Mouse (Mus musculus) adrenal gland, postnatal 0 days (tissue): ENCODE results near the gene Ccl5. TPM values are rescaled to one million over a fixed set of nuclear protein-coding genes. Genes with fewer than 3 reads are reported as not detected.

Experiments used
- polyA plus RNA-seq: library from polyadenylated mRNA; unstranded; fragments of >200 nt; fragmentation: Nextera tagmentation; extraction: Ambion mirVana; gene quantifications from 2 replicates; pipeline ENCODE4 v1.2.1, GENCODE M21; 2015

Ccl5 gene
- 1.9 and 4.3 TPM in 2 replicates for polyA plus RNA-seq

GRCm38 (mm10) chr11:83530360-83530759, at the start of gene Ccl5:
Gene Ccl5 (minus strand): TSS chr11:83530518.

GRCm38 (mm10) chr11:83578186-83578760, 48.0 kb upstream of the Ccl5 start, which contains the start of gene Ccl9:
Gene Ccl9 (minus strand): TSS chr11:83578636.

GRCm38 (mm10) chr11:83522075-83522474, 8.2 kb downstream of the Ccl5 start, which contains the start of gene Heatr9:
Gene Heatr9 (minus strand): TSS chr11:83522175.

Other genes with a start within 250 kb of the Ccl5 start
- gene Slfn14, start 243.8 kb downstream of the Ccl5 start, polyA plus RNA-seq, result 0.85 and 0.97 TPM in 2 replicates
- 32.6 and 37.1 TPM in 2 replicates for gene Ap2b1, start 231.5 kb downstream of the Ccl5 start, polyA plus RNA-seq
- 8.4 and 13.0 TPM in 2 replicates for gene Pex12, start 227.9 kb downstream of the Ccl5 start, polyA plus RNA-seq
- 4.4 and 5.9 TPM in 2 replicates for gene Rasl10b, start 121.4 kb downstream of the Ccl5 start, polyA plus RNA-seq
- 0.08 TPM in 1 of 2 replicates, not detected in the other for gene Gas2l2, start 101.1 kb downstream of the Ccl5 start, polyA plus RNA-seq
- gene 1700020L24Rik, start 92.8 kb downstream of the Ccl5 start, polyA plus RNA-seq, result 0.80 and 1.2 TPM in 2 replicates
- gene Mmp28, start 67.4 kb downstream of the Ccl5 start, polyA plus RNA-seq, result 1.9 and 3.2 TPM in 2 replicates
- gene Taf15, start 57.4 kb downstream of the Ccl5 start, polyA plus RNA-seq, result 4.9 and 6.5 TPM in 2 replicates
- gene Heatr9, start 8.3 kb downstream of the Ccl5 start, polyA plus RNA-seq, result not detected in 2 replicates
- 23.0 and 30.6 TPM in 2 replicates for gene Ccl9, start 48.1 kb upstream of the Ccl5 start, polyA plus RNA-seq
- gene Ccl6, start 62.6 kb upstream of the Ccl5 start, polyA plus RNA-seq, result 76.3 and 108 TPM in 2 replicates
- not detected in 2 replicates for gene Rpl9-ps1, start 115.1 kb upstream of the Ccl5 start, polyA plus RNA-seq
- gene Ccl3, start 118.8 kb upstream of the Ccl5 start, polyA plus RNA-seq, result 1.1 and 1.5 TPM in 2 replicates
- 2.0 and 2.8 TPM in 2 replicates for gene Ccl4, start 132.1 kb upstream of the Ccl5 start, polyA plus RNA-seq
- 25.4 and 59.9 TPM in 2 replicates for gene Wfdc17, start 173.5 kb upstream of the Ccl5 start, polyA plus RNA-seq
- 1.3 and 2.7 TPM in 2 replicates for gene Wfdc18, start 178.5 kb upstream of the Ccl5 start, polyA plus RNA-seq
- 6.7 and 13.8 TPM in 2 replicates for gene Wfdc21, start 216.4 kb upstream of the Ccl5 start, polyA plus RNA-seq
- gene Heatr6, start 223.2 kb upstream of the Ccl5 start, polyA plus RNA-seq, result 11.0 and 13.4 TPM in 2 replicates